Mouse (Mus musculus) testis, postnatal 14 days (tissue): ENCODE measurements at regions not wholly inside any gene's neighbourhood (a gene's known extent, or its start where the extent isn't known, plus 50 kb on each side); places are given as distances from the start of the nearest gene placed in this dataset.

ENCODE experiments used
- DNase-seq: peaks from one replicate; pipeline ENCODE4 v3.0.0; 2021; ENCODE audit warnings: low spot score

- no peak for DNase-seq
Observed at GRCm38 (mm10) chr12:59307958-59308357, 88.4 kb upstream of the Fbxo33 start.

DNA sequence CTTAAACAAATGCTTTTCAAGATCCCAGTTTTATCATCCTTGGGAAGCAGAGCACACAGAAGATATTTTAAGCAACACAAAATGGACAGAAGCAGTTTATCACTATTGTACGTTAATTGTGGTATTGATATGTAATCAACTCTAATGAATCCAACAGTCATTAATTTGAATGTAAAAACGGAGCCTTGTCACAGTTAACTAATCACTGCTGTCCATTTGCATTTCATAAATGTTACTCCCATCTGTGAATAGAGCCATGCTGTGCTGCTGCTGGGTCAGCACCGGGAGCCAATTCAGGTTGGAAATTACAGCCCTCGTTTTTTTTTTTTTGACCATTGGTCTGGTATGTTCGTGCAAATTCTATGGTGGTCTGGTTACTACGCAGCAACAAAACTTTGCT lies 85.0 kb upstream of the Fbxo33 start:
- no peak for DNase-seq
